Mouse (Mus musculus) liver, adult 2 months (tissue): ENCODE results near the gene Ptprk.

Source experiments
- CTCF ChIP-seq: fragments of 200-500 bp; IDR thresholded peaks from 2 replicates; pipeline ENCODE4 v1.5.1; 2011; ENCODE audit warnings: low read depth, low read length, control low read depth
- POLR2A ChIP-seq: fragments of 200-500 bp; IDR thresholded peaks from 2 replicates; pipeline ENCODE4 v1.6.1; 2011; ENCODE audit warnings: low read length, control low read depth; ENCODE audit not compliant: insufficient read depth; ENCODE audit errors: extremely low read depth

DNA sequence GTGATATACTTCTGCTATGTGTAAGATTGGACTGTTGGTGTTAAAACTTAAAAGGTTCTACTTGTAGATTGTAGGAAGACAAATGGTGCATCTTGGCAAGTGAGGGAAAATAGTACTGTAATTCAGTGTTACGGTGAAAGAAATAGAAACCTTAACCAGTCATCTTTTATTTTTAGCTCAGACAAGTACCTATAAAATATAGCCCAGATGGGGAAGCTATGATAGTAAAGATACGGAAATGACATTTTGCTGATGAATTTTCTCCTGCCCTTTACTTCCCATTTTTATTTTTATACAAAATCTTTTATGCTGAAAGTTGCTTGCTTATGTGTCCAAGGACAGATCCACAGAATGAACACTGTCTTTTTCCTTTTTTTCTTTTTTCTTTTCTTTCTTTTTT, 248.4 kb downstream of the Ptprk start:
- no peak for TF ChIP-seq CTCF
- TF ChIP-seq POLR2A, result no peak
